Comparison of ENCODE assay signal across 21 mouse cellular contexts in the genomic region with DNA sequence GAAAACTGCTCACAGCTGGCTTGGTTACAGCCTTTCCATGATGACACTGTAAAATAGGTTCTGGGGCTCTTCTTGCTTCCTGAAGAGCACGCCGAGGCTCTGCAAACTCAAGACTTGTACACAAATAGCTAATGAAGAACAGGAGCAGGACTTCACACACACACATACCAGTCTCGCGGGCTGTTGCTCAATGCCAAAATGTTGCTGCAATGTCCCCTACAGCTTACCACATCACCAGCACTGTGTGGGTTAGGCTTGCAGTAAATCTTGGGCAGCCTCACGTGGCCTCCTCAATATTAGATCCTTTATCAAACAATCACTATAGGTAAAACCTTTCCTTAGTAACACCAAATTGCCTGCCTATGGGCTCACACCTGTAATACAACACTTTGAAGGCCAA. TPM values are rescaled to one million over a fixed set of nuclear protein-coding genes. Genes with fewer than 3 reads are reported as not detected.
DNase-seq lines count a peak whose midpoint lies in the region; TF ChIP-seq lines count a peak whose summit lies in the region.
"Had no signal": no experiment of that assay in that cellular context is flagged by ENCODE, and none has a peak within 500 bp of the region (broad histone marks: within the 10 kb centered on the region; RNA-seq: fewer than 3 reads in every experiment).

No protein-coding gene starts in this region.

- H3K4me3 ChIP-seq in bone marrow macrophage, adult 2 months (ENCODE audit: insufficient read depth, low read length): no peak overlapping the region
- H3K4me3 ChIP-seq: embryonic facial prominence, embryonic 15.5 days; forebrain, embryonic 13.5 days; midbrain, embryonic 10.5 days had no signal

- peaks cover 9% of the 10 kb centered on the region for H3K4me1 ChIP-seq in bone marrow macrophage, adult 2 months (ENCODE audit: control insufficient read depth, insufficient read depth, low read length)

- no peak for TF ChIP-seq POLR2A in bone marrow macrophage, adult 2 months (IDR thresholded peaks at IDR 0.05; ENCODE audit: borderline replicate concordance, low read depth, low read length)

- peak overlapping the region; percentile 41 for H3K27ac ChIP-seq in bone marrow macrophage, adult 2 months (ENCODE audit: insufficient read depth, low read depth, low read length)
- H3K27ac ChIP-seq: embryonic facial prominence, embryonic 15.5 days; forebrain, embryonic 13.5 days; heart, embryonic 10.5 days; hindbrain, embryonic 14.5 days; midbrain, embryonic 10.5 days had no signal

- TF ChIP-seq CTCF in bone marrow macrophage, adult 2 months (IDR thresholded peaks at IDR 0.05; ENCODE audit: low read depth, low read length): no peak

- DNase-seq in adrenal gland, postnatal 10 days: peak; percentile 30
- no peak for DNase-seq in adrenal gland, postnatal 4 days (ENCODE audit: low spot score in 2 of 2)
- DNase-seq in 416B (ENCODE audit: low read depth): peak; percentile 84
- peak; percentile 38 for DNase-seq in lung, postnatal 36 days
- no peak for DNase-seq in B cell, adult 2 months
- DNase-seq in c-Kit-positive CD71-positive TER-119-positive erythroid progenitor cells, embryonic 14.5 days (ENCODE audit: low spot score): no peak
- DNase-seq: gastrocnemius, postnatal 14 days; heart, postnatal 10 days; layer of hippocampus, postnatal 36 days; thymus, postnatal 25 days had no signal

RNA-seq across cellular contexts. Expression of gene Ufd1, which starts 2.6 kb away (rescaled TPM):
- 10 to 100 TPM; 90.3 to 91.3 TPM for total RNA-seq in adrenal gland, postnatal 10 days (2021)
- total RNA-seq in adrenal gland, postnatal 4 days (2021): 100 to 1,000 TPM; 120 to 130 TPM
- polyA plus RNA-seq in bone marrow macrophage, adult 2 months (2012; ENCODE audit: insufficient read depth, insufficient read length, missing spikeins): 46.6 and 61.5 TPM in 2 replicates

RNA-seq across cellular contexts. Expression of gene Cdc45, which starts 2.8 kb away (rescaled TPM):
- 10 to 100 TPM; 12.9 to 14.6 TPM for total RNA-seq in adrenal gland, postnatal 10 days (2021)
- total RNA-seq in adrenal gland, postnatal 4 days (2021): 10 to 100 TPM; 18.0 to 19.7 TPM
- 7.7 and 9.7 TPM in 2 replicates for polyA plus RNA-seq in bone marrow macrophage, adult 2 months (2012; ENCODE audit: insufficient read depth, insufficient read length, missing spikeins)

RNA-seq across cellular contexts. Expression of gene 2510002D24Rik, which starts 27.4 kb away (rescaled TPM):
- total RNA-seq in adrenal gland, postnatal 10 days (2021): 10 to 100 TPM; 17.9 to 24.1 TPM
- 10 to 100 TPM; 23.8 to 27.5 TPM for total RNA-seq in adrenal gland, postnatal 4 days (2021)
- polyA plus RNA-seq in bone marrow macrophage, adult 2 months (2012; ENCODE audit: insufficient read depth, insufficient read length, missing spikeins): 15.1 and 15.5 TPM in 2 replicates

RNA-seq across cellular contexts. Expression of gene Gm28539, which starts 27.4 kb away (rescaled TPM):
- under 1 TPM; 0.39 to 0.70 TPM for total RNA-seq in adrenal gland, postnatal 10 days (2021)
- 10 to 100 TPM in 1 of 2 experiments, 1 to 10 TPM in 1; 6.5 to 10.2 TPM for total RNA-seq in adrenal gland, postnatal 4 days (2021)
- polyA plus RNA-seq in bone marrow macrophage, adult 2 months (2012; ENCODE audit: insufficient read depth, insufficient read length, missing spikeins): not detected in 2 replicates
- polyA plus RNA-seq: cortical plate, adult 2 months; embryonic facial prominence, embryonic 15.5 days; forebrain, embryonic 13.5 days; heart, embryonic 10.5 days; hindbrain, embryonic 14.5 days; intestine, embryonic 16.5 days; kidney, embryonic 16.5 days; liver, embryonic 16.5 days; midbrain, embryonic 10.5 days; neural tube, embryonic 14.5 days had no signal

RNA-seq across cellular contexts. Expression of gene Cldn5, which starts 32.4 kb away (rescaled TPM):
- total RNA-seq in adrenal gland, postnatal 10 days (2021): 100 to 1,000 TPM in 1 of 2 experiments, 10 to 100 TPM in 1; 98.7 to 118 TPM
- total RNA-seq in adrenal gland, postnatal 4 days (2021): 10 to 100 TPM; 66.2 to 68.0 TPM
- polyA plus RNA-seq in bone marrow macrophage, adult 2 months (2012; ENCODE audit: insufficient read depth, insufficient read length, missing spikeins): not detected in 2 replicates

Comparison
In these comparisons a context has a peak if more than half of its experiments do, and no peak if none do; other contexts are left out.
1. DNase-seq: peak in adrenal gland, postnatal 10 days (single experiment), 416B (single experiment) and lung, postnatal 36 days (single experiment); none in adrenal gland, postnatal 4 days (0 of 2), B cell, adult 2 months (0 of 2) and c-Kit-positive CD71-positive TER-119-positive erythroid progenitor cells, embryonic 14.5 days (single experiment).